Mouse (Mus musculus): ENCODE measurements around the gene Rnf103. TPM values are rescaled to one million over a fixed set of nuclear protein-coding genes. Genes with fewer than 3 reads are reported as not detected.
"Not testable (repeated sequence)": the region's sequence is repeated elsewhere in the genome, so short reads cannot be mapped to it uniquely, and the experiment has no call there.

Rnf103 gene
- 7.4 and 10.8 TPM in 2 replicates for polyA plus RNA-seq (2015; fragmentation: Nextera tagmentation; extraction: Ambion mirVana)

- Histone ChIP-seq H3K36me3 (ENCODE audit: control insufficient read depth, insufficient read depth, low read length) (no peaks in the 10 kb centered on the region; the same call in 1 of the 2 replicates), H3K9ac (ENCODE audit: low read length) (peak within 1 kb of the TSS; percentile 99), H3K27ac (ENCODE audit: low read length) (peak within 1 kb of the TSS; percentile 99), H3K4me3 (ENCODE audit: low read length) (peak within 1 kb of the TSS; percentile 95), H3K27me3 (ENCODE audit: control insufficient read depth, insufficient read depth, low read depth, low read length) (no peaks in the 10 kb centered on the region), H3K4me2 (ENCODE audit: low read depth, low read length) (peak within 1 kb of the TSS; percentile 83), H3K4me1 (replicated peaks; ENCODE audit: control insufficient read depth, insufficient read depth, low read length) (peaks cover 9% of the 10 kb centered on the region), H3K9me3 (ENCODE audit: control insufficient read depth, low read length) (no peaks in the 10 kb centered on the region)
- WGBS = under 1% methylated on average over 69 of the region's 79 CpGs
- peak; percentile 99 for ATAC-seq (ENCODE audit: low read depth)
Observed at GRCm38 (mm10) chr6:71493675-71494340, at the start of gene Rnf103. TSS of gene Rnf103 (plus strand) at chr6:71493894.

- Histone ChIP-seq H3K27ac (ENCODE audit: low read length) (no peak overlapping the region), H3K9ac (ENCODE audit: low read length) (no peak overlapping the region), H3K4me2 (ENCODE audit: low read depth, low read length) (no peak overlapping the region), H3K4me1 (replicated peaks; ENCODE audit: control insufficient read depth, insufficient read depth, low read length) (peaks cover 2% of the 10 kb centered on the region; the same call in 1 of the 2 replicates), H3K27me3 (ENCODE audit: control insufficient read depth, insufficient read depth, low read depth, low read length) (no peaks in the 10 kb centered on the region), H3K9me3 (ENCODE audit: control insufficient read depth, low read length) (no peaks in the 10 kb centered on the region), H3K4me3 (ENCODE audit: low read length) (no peak overlapping the region), H3K36me3 (ENCODE audit: control insufficient read depth, insufficient read depth, low read length) (no peaks in the 10 kb centered on the region)
- 55% methylated on average over 1 of the region's 1 CpGs for WGBS
- ATAC-seq (ENCODE audit: low read depth) = no peak
Observed at GRCm38 (mm10) chr6:71444756-71445155, 48.9 kb upstream of the Rnf103 start.

GRCm38 (mm10) chr6:71445560-71445959 is 48.1 kb upstream of the Rnf103 start:
- no peaks in the 10 kb centered on the region for H3K36me3 ChIP-seq (ENCODE audit: control insufficient read depth, insufficient read depth, low read length)
- H3K4me2 ChIP-seq (ENCODE audit: low read depth, low read length) = no peak overlapping the region
- H3K27me3 ChIP-seq (ENCODE audit: control insufficient read depth, insufficient read depth, low read depth, low read length) = no peaks in the 10 kb centered on the region
- ATAC-seq (ENCODE audit: low read depth) = no peak
- 76% methylated on average over 6 of the region's 6 CpGs for WGBS
- H3K4me3 ChIP-seq (ENCODE audit: low read length) = no peak overlapping the region
- H3K9me3 ChIP-seq (ENCODE audit: control insufficient read depth, low read length) = no peaks in the 10 kb centered on the region
- H3K27ac ChIP-seq (ENCODE audit: low read length) = no peak overlapping the region
- peaks cover 2% of the 10 kb centered on the region; the same call in 1 of the 2 replicates for H3K4me1 ChIP-seq (replicated peaks; ENCODE audit: control insufficient read depth, insufficient read depth, low read length)
- no peak overlapping the region for H3K9ac ChIP-seq (ENCODE audit: low read length)

GRCm38 (mm10) chr6:71452792-71453191 is 40.9 kb upstream of the Rnf103 start:
- Histone ChIP-seq H3K9ac (ENCODE audit: low read length) (no peak overlapping the region), H3K9me3 (ENCODE audit: control insufficient read depth, low read length) (no peaks in the 10 kb centered on the region), H3K27ac (ENCODE audit: low read length) (no peak overlapping the region), H3K4me3 (ENCODE audit: low read length) (no peak overlapping the region), H3K4me2 (ENCODE audit: low read depth, low read length) (no peak overlapping the region), H3K4me1 (replicated peaks; ENCODE audit: control insufficient read depth, insufficient read depth, low read length) (no peaks in the 10 kb centered on the region), H3K36me3 (ENCODE audit: control insufficient read depth, insufficient read depth, low read length) (no peaks in the 10 kb centered on the region), H3K27me3 (ENCODE audit: control insufficient read depth, insufficient read depth, low read depth, low read length) (no peaks in the 10 kb centered on the region)
- WGBS = 66% methylated on average over 2 of the region's 2 CpGs
- ATAC-seq (ENCODE audit: low read depth) = no peak

GRCm38 (mm10) chr6:71453983-71454739 is 39.5 kb upstream of the Rnf103 start:
- not testable (repeated sequence) for H3K36me3 ChIP-seq (ENCODE audit: control insufficient read depth, insufficient read depth, low read length); H3K4me2 ChIP-seq (ENCODE audit: low read depth, low read length); ATAC-seq (ENCODE audit: low read depth); H3K9me3 ChIP-seq (ENCODE audit: control insufficient read depth, low read length); H3K4me3 ChIP-seq (ENCODE audit: low read length); H3K9ac ChIP-seq (ENCODE audit: low read length); H3K4me1 ChIP-seq (replicated peaks; ENCODE audit: control insufficient read depth, insufficient read depth, low read length); H3K27me3 ChIP-seq (ENCODE audit: control insufficient read depth, insufficient read depth, low read depth, low read length); H3K27ac ChIP-seq (ENCODE audit: low read length)

- no peaks in the 10 kb centered on the region for H3K36me3 ChIP-seq (ENCODE audit: control insufficient read depth, insufficient read depth, low read length)
- WGBS = 58% methylated on average over 8 of the region's 8 CpGs
- no peak overlapping the region for H3K27ac ChIP-seq (ENCODE audit: low read length)
- no peaks in the 10 kb centered on the region for H3K9me3 ChIP-seq (ENCODE audit: control insufficient read depth, low read length)
- H3K4me2 ChIP-seq (ENCODE audit: low read depth, low read length) = no peak overlapping the region
- no peaks in the 10 kb centered on the region for H3K27me3 ChIP-seq (ENCODE audit: control insufficient read depth, insufficient read depth, low read depth, low read length)
- no peak overlapping the region for H3K4me3 ChIP-seq (ENCODE audit: low read length)
- no peaks in the 10 kb centered on the region for H3K4me1 ChIP-seq (replicated peaks; ENCODE audit: control insufficient read depth, insufficient read depth, low read length)
- no peak for ATAC-seq (ENCODE audit: low read depth)
- no peak overlapping the region for H3K9ac ChIP-seq (ENCODE audit: low read length)
Observed at GRCm38 (mm10) chr6:71457956-71458608, 35.6 kb upstream of the Rnf103 start.

- Histone ChIP-seq H3K36me3 (ENCODE audit: control insufficient read depth, insufficient read depth, low read length) (no peaks in the 10 kb centered on the region), H3K27ac (ENCODE audit: low read length) (no peak overlapping the region), H3K4me1 (replicated peaks; ENCODE audit: control insufficient read depth, insufficient read depth, low read length) (no peaks in the 10 kb centered on the region), H3K9ac (ENCODE audit: low read length) (no peak overlapping the region), H3K4me2 (ENCODE audit: low read depth, low read length) (no peak overlapping the region), H3K4me3 (ENCODE audit: low read length) (no peak overlapping the region), H3K27me3 (ENCODE audit: control insufficient read depth, insufficient read depth, low read depth, low read length) (no peaks in the 10 kb centered on the region), H3K9me3 (ENCODE audit: control insufficient read depth, low read length) (no peaks in the 10 kb centered on the region)
- 83% methylated on average over 3 of the region's 3 CpGs for WGBS
- ATAC-seq (ENCODE audit: low read depth) = no peak
Observed at GRCm38 (mm10) chr6:71465146-71465545, 28.5 kb upstream of the Rnf103 start.

GRCm38 (mm10) chr6:71467766-71468165 is 25.9 kb upstream of the Rnf103 start:
- no peak overlapping the region for H3K9ac ChIP-seq (ENCODE audit: low read length)
- H3K27ac ChIP-seq (ENCODE audit: low read length) = no peak overlapping the region
- H3K9me3 ChIP-seq (ENCODE audit: control insufficient read depth, low read length) = no peaks in the 10 kb centered on the region
- no peaks in the 10 kb centered on the region for H3K36me3 ChIP-seq (ENCODE audit: control insufficient read depth, insufficient read depth, low read length)
- no peaks in the 10 kb centered on the region for H3K4me1 ChIP-seq (replicated peaks; ENCODE audit: control insufficient read depth, insufficient read depth, low read length)
- no peak overlapping the region for H3K4me3 ChIP-seq (ENCODE audit: low read length)
- H3K27me3 ChIP-seq (ENCODE audit: control insufficient read depth, insufficient read depth, low read depth, low read length) = no peaks in the 10 kb centered on the region
- WGBS = 75% methylated on average over 4 of the region's 4 CpGs
- no peak for ATAC-seq (ENCODE audit: low read depth)
- H3K4me2 ChIP-seq (ENCODE audit: low read depth, low read length) = no peak overlapping the region

GRCm38 (mm10) chr6:71469291-71469690 is 24.4 kb upstream of the Rnf103 start:
- Histone ChIP-seq H3K27me3 (ENCODE audit: control insufficient read depth, insufficient read depth, low read depth, low read length) (no peaks in the 10 kb centered on the region), H3K27ac (ENCODE audit: low read length) (no peak overlapping the region), H3K4me1 (replicated peaks; ENCODE audit: control insufficient read depth, insufficient read depth, low read length) (no peaks in the 10 kb centered on the region), H3K9me3 (ENCODE audit: control insufficient read depth, low read length) (no peaks in the 10 kb centered on the region), H3K9ac (ENCODE audit: low read length) (no peak overlapping the region), H3K36me3 (ENCODE audit: control insufficient read depth, insufficient read depth, low read length) (no peaks in the 10 kb centered on the region), H3K4me3 (ENCODE audit: low read length) (no peak overlapping the region), H3K4me2 (ENCODE audit: low read depth, low read length) (no peak overlapping the region)
- no peak for ATAC-seq (ENCODE audit: low read depth)
- 14% methylated on average over 3 of the region's 3 CpGs for WGBS
